Mouse (Mus musculus) small intestine, adult 2 months (tissue): ENCODE results near the gene Wwox. TPM values are rescaled to one million over a fixed set of nuclear protein-coding genes. Genes with fewer than 3 reads are reported as not detected.

ENCODE experiments used
- H3K27ac ChIP-seq: fragments of 200-500 bp; 2 replicates; pipeline ENCODE4 v1.5.1; 2012; ENCODE audit warnings: low read depth, low read length, control low read depth, inconsistent platforms; ENCODE audit not compliant: insufficient read depth
- H3K27me3 ChIP-seq: fragments of 200-500 bp; 2 replicates; pipeline ENCODE4 v1.6.1; 2012; ENCODE audit warnings: mild to moderate bottlenecking, moderate library complexity, low read length, inconsistent platforms; ENCODE audit not compliant: control insufficient read depth, insufficient read depth
- H3K36me3 ChIP-seq: fragments of 200-500 bp; 2 replicates; pipeline ENCODE4 v1.6.1; 2012; ENCODE audit warnings: mild to moderate bottlenecking, low read length, control low read depth, inconsistent platforms; ENCODE audit not compliant: control insufficient read depth, insufficient read depth
- H3K4me1 ChIP-seq: fragments of 200-500 bp; 2 replicates; pipeline ENCODE4 v1.6.1; 2012; ENCODE audit warnings: low read length, inconsistent platforms, mixed read lengths; ENCODE audit not compliant: control insufficient read depth, insufficient read depth, insufficient read length
- H3K4me3 ChIP-seq: fragments of 200-500 bp; 2 replicates; pipeline ENCODE4 v1.5.1; 2012; ENCODE audit warnings: low read depth, mild to moderate bottlenecking, control low read depth, inconsistent platforms, low read length, moderate library complexity
- CTCF ChIP-seq: fragments of 200-500 bp; IDR thresholded peaks from 2 replicates; pipeline ENCODE4 v1.5.1; 2012; ENCODE audit warnings: low read depth, mild to moderate bottlenecking, control low read depth, inconsistent platforms, low read length, moderate library complexity, mixed read lengths; ENCODE audit not compliant: insufficient replicate concordance, insufficient read length; ENCODE audit errors: extremely low read depth
- POLR2A ChIP-seq: fragments of 200-500 bp; IDR thresholded peaks from 2 replicates; pipeline ENCODE4 v1.6.1; 2012; ENCODE audit warnings: low read depth, mild to moderate bottlenecking, control low read depth, inconsistent platforms, low read length, moderate library complexity
- WGBS: fragments of 180-500 bp; shearing (Covaris S2); methylation state at CpG from one replicate; pipeline ENCODE4 v1.1.7; 2018; 5-methylcytosine and 5-hydroxymethylcytosine counted together
- polyA plus RNA-seq: library from polyadenylated mRNA; depleted of rRNA; stranded (reverse); fragments of >200 nt; gene quantifications from 2 replicates; pipeline ENCODE4 v1.2.3, GENCODE M21; 2012

The Wwox gene
- polyA plus RNA-seq, 1 experiment = 6.0 TPM

- no peak overlapping the region for H3K4me3 ChIP-seq
- 34% methylated on average over 1 of the region's 1 CpGs for WGBS
- H3K27ac ChIP-seq = no peak overlapping the region
- no peaks in the 10 kb centered on the region for H3K36me3 ChIP-seq
- peaks cover 3% of the 10 kb centered on the region; the same call in 1 of the 2 replicates for H3K4me1 ChIP-seq
- no peaks in the 10 kb centered on the region for H3K27me3 ChIP-seq
- TF ChIP-seq POLR2A = no peak
- TF ChIP-seq CTCF = no peak
Observed at GRCm38 (mm10) chr8:114510226-114510625, 70.8 kb downstream of the Wwox start.

GRCm38 (mm10) chr8:114512075-114512935, 72.8 kb downstream of the Wwox start:
- Histone ChIP-seq H3K27me3 (no peaks in the 10 kb centered on the region), H3K4me3 (no peak overlapping the region), H3K36me3 (no peaks in the 10 kb centered on the region), H3K27ac (no peak overlapping the region), H3K4me1 (no peaks in the 10 kb centered on the region)
- WGBS = 81% methylated on average over 26 of the region's 26 CpGs
- TF ChIP-seq POLR2A = no peak
- TF ChIP-seq CTCF = no peak

GRCm38 (mm10) chr8:114514692-114515091, 75.2 kb downstream of the Wwox start:
- WGBS = 92% methylated on average over 11 of the region's 11 CpGs
- Histone ChIP-seq H3K27ac (no peak overlapping the region), H3K4me1 (no peaks in the 10 kb centered on the region), H3K36me3 (no peaks in the 10 kb centered on the region), H3K27me3 (no peaks in the 10 kb centered on the region), H3K4me3 (no peak overlapping the region)
- no peak for TF ChIP-seq CTCF
- TF ChIP-seq POLR2A = no peak

GRCm38 (mm10) chr8:114523061-114523460, 83.6 kb downstream of the Wwox start:
- Histone ChIP-seq H3K4me3 (no peak overlapping the region), H3K27me3 (no peaks in the 10 kb centered on the region), H3K36me3 (no peaks in the 10 kb centered on the region), H3K27ac (no peak overlapping the region), H3K4me1 (no peaks in the 10 kb centered on the region)
- no peak for TF ChIP-seq CTCF
- no peak for TF ChIP-seq POLR2A
- WGBS = 85% methylated on average over 2 of the region's 2 CpGs

- no peaks in the 10 kb centered on the region for H3K4me1 ChIP-seq
- H3K27me3 ChIP-seq = no peaks in the 10 kb centered on the region
- H3K27ac ChIP-seq = no peak overlapping the region
- no peak for TF ChIP-seq POLR2A
- H3K4me3 ChIP-seq = no peak overlapping the region
- H3K36me3 ChIP-seq = no peaks in the 10 kb centered on the region
- WGBS = 90% methylated on average over 15 of the region's 15 CpGs
Observed at GRCm38 (mm10) chr8:114526626-114527267, 87.3 kb downstream of the Wwox start.

- no peaks in the 10 kb centered on the region for H3K27me3 ChIP-seq
- H3K4me3 ChIP-seq = no peak overlapping the region
- H3K36me3 ChIP-seq = no peaks in the 10 kb centered on the region
- WGBS = 78% methylated on average over 12 of the region's 12 CpGs
- H3K4me1 ChIP-seq = no peaks in the 10 kb centered on the region
- no peak for TF ChIP-seq CTCF
- TF ChIP-seq POLR2A = no peak
- no peak overlapping the region for H3K27ac ChIP-seq
Observed at GRCm38 (mm10) chr8:114527648-114528221, 88.3 kb downstream of the Wwox start.

GRCm38 (mm10) chr8:114529581-114529980, 90.1 kb downstream of the Wwox start:
- TF ChIP-seq POLR2A = no peak
- no peak for TF ChIP-seq CTCF
- no peaks in the 10 kb centered on the region for H3K4me1 ChIP-seq
- H3K36me3 ChIP-seq = no peaks in the 10 kb centered on the region
- no peaks in the 10 kb centered on the region for H3K27me3 ChIP-seq
- no peak overlapping the region for H3K4me3 ChIP-seq
- WGBS = 87% methylated on average over 10 of the region's 10 CpGs
- no peak overlapping the region for H3K27ac ChIP-seq
